Mouse (Mus musculus): ENCODE results near the gene Nt5c.
A peak's percentile ranks its signal among the peaks of the same experiment; 100 is the strongest.
"Not testable (repeated sequence)": the region's sequence is repeated elsewhere in the genome, so short reads cannot be mapped to it uniquely, and the experiment has no call there.

Nt5c gene

DNA sequence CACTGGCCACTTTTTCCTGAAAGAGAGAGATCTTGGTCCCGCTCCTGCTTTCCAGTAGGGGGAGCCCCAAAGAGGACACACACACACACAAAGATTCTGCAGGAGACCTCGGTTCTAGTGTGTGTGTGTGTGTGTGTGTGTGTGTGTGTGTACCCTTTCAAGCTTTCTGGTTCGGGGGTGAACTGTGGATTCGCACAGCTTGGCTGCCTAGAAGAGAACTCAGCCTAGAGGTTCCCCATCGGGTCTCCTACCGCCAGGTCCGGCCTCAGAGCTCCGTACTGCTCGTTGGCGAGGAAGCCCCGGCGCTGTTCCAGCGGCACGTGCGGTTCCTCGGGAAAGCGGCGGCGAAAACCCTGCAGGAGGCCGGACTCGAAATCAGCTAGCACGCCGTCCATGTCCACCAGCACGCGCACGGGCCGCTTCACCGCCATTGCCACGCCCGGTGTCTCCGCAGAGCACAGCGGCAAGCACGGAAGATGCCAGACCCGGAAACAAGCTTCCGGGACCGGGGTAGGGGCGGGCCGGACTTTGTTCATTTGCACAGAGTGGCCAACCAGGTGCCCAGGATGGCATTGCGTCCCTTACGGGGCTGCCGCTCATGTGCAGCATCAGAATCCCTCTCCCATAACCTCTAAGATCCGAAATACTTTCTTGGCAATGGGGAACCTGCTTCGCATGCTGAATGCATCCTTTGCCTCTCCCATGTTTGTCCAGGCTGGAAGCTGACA, at the start of gene Nt5c:
Gene Nt5c (minus strand): TSS at position 507 of the 728 bp plus-strand sequence.
- DNase-seq (ENCODE audit: low read depth), result peak; percentile 93

DNA sequence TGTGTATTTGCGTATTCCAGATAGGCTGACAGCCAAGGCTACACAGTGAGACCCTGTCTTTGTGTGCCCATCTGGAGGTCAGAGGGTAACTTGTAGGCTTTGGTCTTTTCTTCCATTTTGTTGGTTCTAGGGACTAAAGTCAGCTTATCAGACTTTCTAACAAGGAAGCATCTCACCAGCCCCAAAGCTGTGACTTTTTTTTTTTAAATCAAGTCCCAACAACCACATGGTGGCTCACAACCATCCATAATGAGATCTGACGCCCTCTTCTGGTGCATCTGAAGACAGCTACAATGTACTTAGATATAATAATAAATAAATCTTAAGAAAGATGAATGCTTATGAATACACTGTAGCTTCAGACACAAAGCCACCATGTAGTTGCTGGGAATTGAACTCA, 46.4 kb upstream of the Nt5c start:
- DNase-seq (ENCODE audit: low read depth), result peak; percentile 62

DNA sequence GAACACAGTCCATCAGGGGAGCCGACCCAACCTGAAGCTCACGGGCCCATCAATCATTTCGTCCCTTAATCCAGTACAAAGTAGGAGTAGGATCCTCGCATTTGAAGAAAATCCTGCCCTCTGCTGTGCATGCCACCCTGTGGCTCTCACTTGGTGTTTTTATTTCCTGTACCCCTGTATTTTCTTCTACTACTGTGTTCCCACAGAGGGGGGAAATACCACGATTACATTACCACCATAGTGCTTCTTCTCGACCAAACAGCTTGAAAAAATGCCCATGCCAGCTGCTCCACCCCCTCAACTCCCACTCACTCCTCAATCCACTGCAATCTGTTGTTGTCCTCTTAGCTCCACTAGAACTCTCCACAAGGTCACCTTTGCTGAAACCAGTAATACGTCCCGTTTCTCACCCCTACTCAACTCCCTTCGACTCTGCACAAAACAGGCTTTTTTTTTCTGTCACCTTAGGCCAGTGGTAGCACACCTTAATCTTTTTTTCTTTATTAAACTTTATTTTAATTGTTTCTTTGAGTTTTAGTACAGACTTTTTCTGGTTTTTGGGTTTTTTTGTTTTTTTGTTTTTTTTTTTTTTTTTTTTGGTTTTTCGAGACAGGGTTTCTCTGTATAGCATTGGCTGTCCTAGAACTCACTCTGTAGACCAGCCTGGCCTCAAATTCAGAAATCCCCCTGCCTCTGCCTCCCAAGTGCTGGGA, 45.4 kb upstream of the Nt5c start:
- DNase-seq (ENCODE audit: low read depth), result peak; percentile 61

DNA sequence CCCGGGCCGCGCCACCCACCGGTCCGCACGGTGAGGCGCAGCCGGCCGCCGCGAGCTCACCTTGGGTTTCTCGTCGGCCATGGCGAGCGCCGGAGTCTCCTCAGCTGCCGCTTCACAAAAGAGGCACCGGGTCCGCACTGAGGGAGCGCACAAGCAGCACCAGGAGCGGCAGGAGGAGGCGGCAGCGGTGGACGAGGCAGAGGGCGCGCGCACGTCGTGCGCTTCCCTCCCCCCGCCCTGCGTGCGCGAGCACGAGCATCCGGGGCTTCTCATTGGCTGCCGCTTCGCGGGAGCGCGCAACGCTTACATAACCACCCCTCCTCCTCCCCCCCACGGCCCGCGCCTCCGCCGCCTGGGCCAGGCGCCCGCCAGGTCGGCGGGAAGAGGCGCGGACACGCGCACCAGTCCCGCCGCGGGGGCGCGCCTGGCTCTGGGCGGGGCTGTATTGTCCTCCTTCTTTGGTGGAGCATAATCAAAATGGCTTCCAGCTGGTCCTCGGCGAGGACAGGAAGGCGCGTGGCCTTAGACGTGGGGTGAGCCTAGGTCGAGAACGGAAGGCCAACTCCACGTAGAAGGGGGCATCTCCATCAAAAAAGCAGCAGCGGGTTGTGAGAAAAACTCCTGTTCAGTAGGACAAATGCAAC, 44.5 kb upstream of the Nt5c start, which contains the start of gene Sumo2:
Gene Sumo2 (minus strand): TSS at position 239 of the 644 bp plus-strand sequence.
- peak; percentile 98 for DNase-seq (ENCODE audit: low read depth)

GRCm38 (mm10) chr11:115535401-115536037, 43.9 kb upstream of the Nt5c start:
- peak; percentile 82 for DNase-seq (ENCODE audit: low read depth)

- peak; percentile 50 for DNase-seq (ENCODE audit: low read depth)
Measured at GRCm38 (mm10) chr11:115534759-115535371, 43.2 kb upstream of the Nt5c start.

GRCm38 (mm10) chr11:115526446-115526845, 34.8 kb upstream of the Nt5c start:
- not testable (repeated sequence) for DNase-seq (ENCODE audit: low read depth)

DNA sequence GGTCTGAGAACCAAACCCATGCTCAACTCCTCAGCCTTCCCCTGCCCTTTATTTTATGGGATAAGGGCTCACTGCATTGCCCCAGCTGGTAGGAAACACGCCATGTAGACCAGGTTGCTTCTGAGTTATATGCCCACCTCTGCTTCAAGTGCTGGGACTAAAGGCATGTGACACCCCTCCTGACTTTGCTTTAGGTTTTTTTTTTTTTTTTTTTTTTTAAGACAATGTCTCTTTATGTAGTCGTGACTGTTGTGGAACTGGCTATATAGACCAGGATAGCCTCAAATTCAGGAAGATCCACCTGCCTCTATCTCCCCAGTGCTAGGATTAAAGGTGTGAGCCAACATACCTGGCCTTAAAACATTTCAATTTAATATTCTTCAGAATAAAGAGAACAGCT, 31.0 kb upstream of the Nt5c start:
- DNase-seq (ENCODE audit: low read depth), result no peak

GRCm38 (mm10) chr11:115522238-115522637, 30.6 kb upstream of the Nt5c start:
- DNase-seq (ENCODE audit: low read depth), result no peak

GRCm38 (mm10) chr11:115521080-115521479, 29.4 kb upstream of the Nt5c start:
- no peak for DNase-seq (ENCODE audit: low read depth)

GRCm38 (mm10) chr11:115520218-115520617, 28.6 kb upstream of the Nt5c start:
- no peak for DNase-seq (ENCODE audit: low read depth)

DNA sequence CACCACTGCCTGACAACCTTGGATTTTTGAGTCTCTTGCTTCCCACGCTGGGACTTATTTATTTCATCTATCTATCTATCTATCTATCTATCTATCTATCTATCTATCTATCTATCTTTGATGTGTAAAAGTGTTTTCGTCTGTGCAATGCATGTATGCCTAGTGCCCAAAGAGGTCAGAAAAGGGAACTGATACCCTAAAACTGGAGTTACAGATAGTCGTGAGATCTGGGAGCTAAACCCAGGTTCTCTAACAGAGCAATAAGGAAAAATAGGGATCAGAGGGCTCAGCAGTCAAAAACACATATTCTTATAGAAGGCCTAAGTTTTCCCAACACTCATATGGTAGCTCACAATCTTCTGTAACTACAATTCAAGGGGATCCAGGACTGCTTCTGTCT, 27.9 kb upstream of the Nt5c start:
- no peak for DNase-seq (ENCODE audit: low read depth)

GRCm38 (mm10) chr11:115518693-115519092, 27.0 kb upstream of the Nt5c start:
- no peak for DNase-seq (ENCODE audit: low read depth)

DNA sequence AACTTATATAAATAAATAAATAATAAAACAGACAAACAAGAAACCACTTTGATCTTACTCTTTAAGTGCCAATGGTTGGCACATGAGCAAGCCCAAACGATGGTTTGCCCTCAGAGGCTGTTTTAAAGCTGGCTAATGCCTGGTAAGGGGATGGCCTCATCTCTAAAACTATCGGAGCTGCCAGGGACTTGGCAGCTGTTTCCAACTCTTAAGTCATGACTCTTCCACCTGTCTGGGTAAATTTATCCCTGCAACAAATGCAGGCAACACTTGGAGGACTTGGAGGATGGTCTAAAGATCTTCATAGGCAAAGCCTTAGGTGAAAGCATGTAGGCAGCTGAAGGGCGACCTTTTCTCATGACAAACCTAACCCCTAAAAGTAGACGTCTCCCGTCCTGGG, 25.3 kb upstream of the Nt5c start:
- no peak for DNase-seq (ENCODE audit: low read depth)

DNA sequence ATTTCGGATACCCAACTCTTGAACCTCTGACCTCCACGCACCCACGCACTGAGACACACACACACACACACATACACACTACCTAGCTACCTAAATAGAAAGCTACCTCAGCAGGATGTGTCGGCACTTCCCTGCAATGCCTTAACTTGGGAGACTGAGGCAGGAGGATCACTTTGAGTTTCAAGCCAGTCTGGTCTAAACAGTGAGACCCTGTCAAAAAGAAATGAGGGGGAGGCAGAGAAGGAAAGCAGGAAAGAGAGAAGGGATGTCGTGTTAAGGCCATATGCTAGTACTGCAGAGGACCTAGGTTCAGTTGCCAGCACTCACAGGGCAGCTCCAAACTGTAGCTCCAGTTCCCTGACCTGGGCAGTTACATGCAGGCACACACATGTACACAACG, 23.4 kb upstream of the Nt5c start:
- DNase-seq (ENCODE audit: low read depth), result peak; percentile 56

GRCm38 (mm10) chr11:115514238-115514663, 22.6 kb upstream of the Nt5c start, which contains the start of gene Jpt1:
TSS of gene Jpt1 (minus strand) at chr11:115514387.
- DNase-seq (ENCODE audit: low read depth), result peak; percentile 99

- DNase-seq (ENCODE audit: low read depth), result peak; percentile 67
Measured at GRCm38 (mm10) chr11:115513271-115514237, 21.9 kb upstream of the Nt5c start.

GRCm38 (mm10) chr11:115512407-115513183, 20.9 kb upstream of the Nt5c start:
- peak; percentile 79 for DNase-seq (ENCODE audit: low read depth)

DNA sequence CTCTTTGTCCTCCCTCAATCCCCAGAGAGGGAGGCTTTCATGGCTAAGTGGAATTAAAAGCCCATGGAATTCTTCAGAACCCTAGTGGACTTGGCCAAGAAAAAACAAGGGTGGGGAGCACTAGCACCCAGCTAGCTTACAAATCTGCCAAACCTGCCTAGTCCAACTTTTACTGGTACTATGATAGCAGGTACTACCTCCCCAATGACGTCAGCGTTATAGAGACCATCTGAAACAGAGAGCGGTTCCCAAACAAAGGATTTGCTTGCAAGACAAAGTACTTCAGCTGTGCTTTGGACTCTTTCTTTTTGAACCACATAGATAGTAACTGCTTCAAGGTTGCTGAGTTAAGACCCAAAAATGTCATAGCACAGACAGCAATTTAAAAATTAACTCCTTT, 20.3 kb upstream of the Nt5c start:
- DNase-seq (ENCODE audit: low read depth), result peak; percentile 56

DNA sequence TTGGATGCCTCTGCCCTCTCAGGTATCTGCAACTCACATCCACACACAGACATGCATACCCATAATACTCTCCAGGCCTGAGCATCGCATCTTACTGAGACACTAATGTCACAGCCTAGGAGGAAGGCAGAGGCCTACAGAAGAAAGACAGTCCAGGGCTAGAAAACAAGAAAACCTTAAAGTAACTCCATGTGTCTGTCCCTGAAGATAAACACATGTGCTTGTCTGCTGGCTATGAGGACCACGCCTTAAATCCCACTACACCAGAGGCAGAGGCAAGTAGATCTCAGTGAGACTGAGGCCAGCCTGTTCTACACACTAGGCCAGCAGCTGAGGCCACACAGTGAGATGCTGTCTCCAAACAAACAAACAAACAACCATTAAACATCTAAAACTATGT, 19.5 kb upstream of the Nt5c start:
- no peak for DNase-seq (ENCODE audit: low read depth)

All from induced T-regulatory cell, adult 2 months (primary cell).